Mouse (Mus musculus): ENCODE measurements at regions not wholly inside any gene's neighbourhood (a gene's known extent, or its start where the extent isn't known, plus 50 kb on each side); places are given as distances from the start of the nearest gene placed in this dataset.

DNA sequence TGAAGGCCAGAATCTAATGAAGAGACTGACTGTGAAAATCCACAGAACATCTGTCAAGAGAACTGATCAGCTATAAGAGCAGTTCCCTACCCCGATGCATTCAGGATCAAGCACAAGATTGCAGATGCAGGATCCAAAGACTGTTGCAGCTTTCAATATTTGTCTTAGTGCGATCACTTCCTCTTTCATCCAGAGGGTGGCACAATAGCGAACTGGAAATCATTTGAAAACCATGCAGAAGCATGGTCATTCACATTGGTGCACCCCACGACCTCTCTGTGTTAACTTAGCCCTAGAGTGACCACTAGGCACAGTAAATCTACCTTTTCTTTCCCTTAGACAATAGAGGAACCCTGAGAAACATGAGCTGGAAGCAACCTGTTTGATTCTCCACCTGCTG lies 55.8 kb upstream of the Pak3 start:
- no peak overlapping the region for H3K27ac ChIP-seq
- intact Hi-C loops (cut with DNase I), result loop anchor here (2.0 kb wide), 1 partner anchor 202 kb away; no protein-coding TSS in a partner anchor
- no peak overlapping the region for H3K4me3 ChIP-seq
- TF ChIP-seq CTCF (IDR thresholded peaks at IDR 0.05), result peak; percentile 49
- no peak for DNase-seq

DNA sequence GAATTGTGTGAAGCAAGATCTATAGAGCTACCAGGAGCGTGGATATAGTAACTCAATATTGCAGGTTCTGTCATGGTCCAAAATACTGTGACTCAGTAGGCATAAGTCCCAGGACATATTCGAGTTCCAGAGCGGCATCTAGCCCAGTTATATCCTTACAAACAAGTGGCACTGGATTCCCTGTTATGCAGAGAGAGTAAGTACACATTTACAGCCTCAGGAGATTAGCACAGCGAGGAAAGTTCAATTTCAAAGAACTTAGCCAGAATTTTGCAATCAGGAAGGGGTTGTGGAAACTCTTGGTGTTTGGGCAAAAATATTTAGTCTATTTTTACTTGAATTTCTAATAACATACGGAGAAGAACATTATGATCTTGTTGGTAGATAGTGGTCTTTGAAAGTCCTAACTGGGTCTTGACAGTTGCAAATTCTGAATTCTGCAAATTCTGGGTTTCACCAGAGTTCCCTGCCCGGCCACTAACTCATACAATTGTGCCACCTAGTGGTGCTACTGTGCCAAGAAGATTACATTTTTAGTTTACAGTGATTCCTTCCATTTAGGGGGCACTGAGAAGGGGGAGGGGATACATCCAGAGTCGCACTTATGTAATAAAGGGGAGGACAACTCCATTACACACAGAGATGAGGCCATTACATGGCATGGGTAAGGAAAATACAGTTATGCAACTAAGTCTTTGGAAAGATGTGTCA lies 54.7 kb upstream of the Chrdl1 start:
- Histone ChIP-seq H3K27ac (no peak overlapping the region), H3K4me3 (no peak overlapping the region)
- intact Hi-C loops (cut with DNase I), result loop anchor here (5.0 to 10.0 kb wide), 2 partner anchors 174 to 631 kb away; no protein-coding TSS in a partner anchor
- peak; percentile 54 for TF ChIP-seq CTCF (IDR thresholded peaks at IDR 0.05)
- DNase-seq, result no peak

DNA sequence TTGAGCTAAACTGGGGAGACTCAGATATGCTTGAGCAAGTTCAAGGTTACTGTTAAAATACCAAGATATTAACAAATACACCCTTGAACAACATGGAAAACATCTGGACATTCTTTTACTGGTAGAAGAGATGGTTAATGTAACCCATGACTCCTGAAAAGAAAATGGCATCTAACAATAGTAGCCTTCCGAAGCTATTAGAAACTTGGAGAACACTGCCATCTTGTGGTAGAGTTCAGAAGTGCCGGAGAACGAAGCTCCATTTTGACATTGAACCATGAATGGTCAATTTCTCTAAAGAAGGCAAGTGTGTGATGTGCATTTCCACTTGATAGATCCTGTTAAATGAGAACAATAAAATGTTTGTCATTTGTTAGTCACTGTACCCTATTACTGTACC lies 50.5 kb upstream of the Chrdl1 start:
- TF ChIP-seq CTCF (IDR thresholded peaks at IDR 0.05), result peak; percentile 83
- Histone ChIP-seq H3K27ac (no peak overlapping the region), H3K4me3 (no peak overlapping the region)
- peak; percentile 21 for DNase-seq
- intact Hi-C loops (cut with DNase I), result loop anchor here (2.0 to 10.0 kb wide), 2 partner anchors 170 to 344 kb away; no protein-coding TSS in a partner anchor

Measured in gastrocnemius, adult 2 months (tissue).